ENCODE assay signal across 8 mouse cellular contexts in the genomic region with DNA sequence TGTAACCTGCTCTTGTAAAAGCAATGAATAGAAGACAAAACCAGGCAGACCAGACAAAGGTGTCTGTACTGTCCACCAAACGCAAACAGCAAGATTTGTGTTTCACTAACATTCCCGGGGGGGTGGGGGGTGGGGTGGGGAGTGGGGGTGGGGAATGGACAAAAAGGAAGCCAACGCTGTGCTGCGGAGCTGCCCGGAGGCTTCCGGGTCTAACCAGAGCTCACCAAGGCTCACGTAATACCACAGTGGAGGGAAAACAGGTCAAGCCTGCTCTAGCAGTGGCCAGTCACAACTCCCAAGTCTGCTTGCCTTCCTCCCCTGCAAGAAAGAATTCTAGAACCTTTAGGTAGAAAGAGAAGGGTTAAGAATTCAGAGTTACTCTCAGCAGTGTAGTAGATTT. TPM values are rescaled to one million over a fixed set of nuclear protein-coding genes. Genes with fewer than 3 reads are reported as not detected.
A peak's percentile ranks its signal among the peaks of the same experiment; 100 is the strongest.
DNase-seq lines count a peak whose midpoint lies in the region; ATAC-seq lines count a peak whose summit lies in the region.

No protein-coding gene starts in this region.

- peak overlapping the region; percentile 95; the same call in 1 of the 2 replicates for H3K27ac ChIP-seq in kidney, embryonic 14.5 days (ENCODE audit: low read depth, low read length)
- H3K27ac ChIP-seq in forebrain, embryonic 15.5 days (replicated peaks), result no peak overlapping the region; the same call in 1 of the 2 replicates
- H3K27ac ChIP-seq in limb, embryonic 12.5 days, result peak overlapping the region; percentile 99
- H3K27ac ChIP-seq in neural tube, embryonic 11.5 days (ENCODE audit: low read depth, low read length), result peak overlapping the region; percentile 93

- DNase-seq in kidney, adult 9 months, result no peak
- no peak for DNase-seq in neural tube, embryonic 11.5 days (ENCODE audit: low spot score)
- DNase-seq in right cerebral cortex, postnatal 36 days (ENCODE audit: low spot score in 2 of 2), result no peak
- DNase-seq in yolk sac, embryonic 10.5 days (ENCODE audit: low spot score), result no peak
- no peak for DNase-seq in left cerebral cortex, postnatal 4 days

- 64% methylated on average over 7 of the region's 7 CpGs for WGBS in kidney, embryonic 14.5 days
- 68% methylated on average over 7 of the region's 7 CpGs for WGBS in forebrain, embryonic 15.5 days
- 76% methylated on average over 7 of the region's 7 CpGs for WGBS in limb, embryonic 12.5 days
- 38% methylated on average over 7 of the region's 7 CpGs for WGBS in neural tube, embryonic 11.5 days

- no peaks in the 10 kb centered on the region for H3K36me3 ChIP-seq in kidney, embryonic 14.5 days (ENCODE audit: control insufficient read depth, insufficient read depth, low read length)
- no peaks in the 10 kb centered on the region for H3K36me3 ChIP-seq in forebrain, embryonic 15.5 days
- no peaks in the 10 kb centered on the region for H3K36me3 ChIP-seq in limb, embryonic 12.5 days
- H3K36me3 ChIP-seq in neural tube, embryonic 11.5 days (ENCODE audit: control insufficient read depth, insufficient read depth, low read length), result no peaks in the 10 kb centered on the region

- H3K27me3 ChIP-seq in kidney, embryonic 14.5 days (ENCODE audit: control insufficient read depth, insufficient read depth, low read length), result no peaks in the 10 kb centered on the region
- no peaks in the 10 kb centered on the region for H3K27me3 ChIP-seq in forebrain, embryonic 15.5 days
- no peaks in the 10 kb centered on the region for H3K27me3 ChIP-seq in limb, embryonic 12.5 days
- no peaks in the 10 kb centered on the region for H3K27me3 ChIP-seq in neural tube, embryonic 11.5 days (ENCODE audit: control insufficient read depth, insufficient read depth, low read length)

- ATAC-seq in kidney, embryonic 14.5 days (ENCODE audit: low FRiP score, low TSS enrichment), result no peak
- ATAC-seq in forebrain, embryonic 15.5 days (replicated peaks), result no peak
- ATAC-seq in limb, embryonic 12.5 days (ENCODE audit: insufficient number of reproducible peaks, insufficient read depth, low FRiP score, low TSS enrichment, low read depth), result no peak
- ATAC-seq in neural tube, embryonic 11.5 days (ENCODE audit: insufficient read depth, low FRiP score, low TSS enrichment), result no peak

- no peak overlapping the region; the same call in 1 of the 2 replicates for H3K4me3 ChIP-seq in kidney, embryonic 14.5 days (ENCODE audit: low read length)
- no peak overlapping the region for H3K4me3 ChIP-seq in forebrain, embryonic 15.5 days
- no peak overlapping the region; the same call in 1 of the 2 replicates for H3K4me3 ChIP-seq in limb, embryonic 12.5 days (replicated peaks)
- no peak overlapping the region; the same call in 1 of the 2 replicates for H3K4me3 ChIP-seq in neural tube, embryonic 11.5 days (ENCODE audit: low read depth, low read length)

- H3K4me1 ChIP-seq in kidney, embryonic 14.5 days (ENCODE audit: control insufficient read depth, insufficient read depth, low read length), result peaks cover 14% of the 10 kb centered on the region
- peaks cover 25% of the 10 kb centered on the region for H3K4me1 ChIP-seq in forebrain, embryonic 15.5 days
- H3K4me1 ChIP-seq in limb, embryonic 12.5 days (replicated peaks), result peaks cover 28% of the 10 kb centered on the region
- peaks cover 15% of the 10 kb centered on the region for H3K4me1 ChIP-seq in neural tube, embryonic 11.5 days (ENCODE audit: control insufficient read depth, insufficient read depth, low read length)

- no peaks in the 10 kb centered on the region for H3K9me3 ChIP-seq in kidney, embryonic 14.5 days (ENCODE audit: control insufficient read depth, low read length)
- H3K9me3 ChIP-seq in forebrain, embryonic 15.5 days, result no peaks in the 10 kb centered on the region
- H3K9me3 ChIP-seq in limb, embryonic 12.5 days, result no peaks in the 10 kb centered on the region
- H3K9me3 ChIP-seq in neural tube, embryonic 11.5 days (ENCODE audit: control insufficient read depth, low read length), result no peaks in the 10 kb centered on the region

- intact Hi-C loops in left cerebral cortex, postnatal 4 days (cut with DNase I), result no loop called here

- H3K9ac ChIP-seq in kidney, embryonic 14.5 days (ENCODE audit: low read depth, low read length), result no peak overlapping the region
- no peak overlapping the region for H3K9ac ChIP-seq in forebrain, embryonic 15.5 days (replicated peaks)
- H3K9ac ChIP-seq in limb, embryonic 12.5 days (replicated peaks), result no peak overlapping the region
- H3K9ac ChIP-seq in neural tube, embryonic 11.5 days (ENCODE audit: low read length), result peak overlapping the region; percentile 79; the same call in 1 of the 2 replicates

- peak overlapping the region; percentile 76 for H3K4me2 ChIP-seq in kidney, embryonic 14.5 days (replicated peaks; ENCODE audit: low read depth, low read length)
- peak overlapping the region; percentile 97; the same call in 1 of the 2 replicates for H3K4me2 ChIP-seq in forebrain, embryonic 15.5 days (replicated peaks)
- peak overlapping the region; percentile 91 for H3K4me2 ChIP-seq in limb, embryonic 12.5 days
- peak overlapping the region; percentile 93 for H3K4me2 ChIP-seq in neural tube, embryonic 11.5 days (ENCODE audit: low read depth)

RNA-seq across cellular contexts. Expression of a gene that starts 30.9 kb away (rescaled TPM):
- 2,303 and 2,603 TPM in 2 replicates for polyA plus RNA-seq in kidney, embryonic 14.5 days (2014; fragmentation: Nextera tagmentation; extraction: Ambion mirVana)
- 3,835 and 3,917 TPM in 2 replicates for polyA plus RNA-seq in forebrain, embryonic 15.5 days (2015; fragmentation: Nextera tagmentation; extraction: Ambion mirVana)
- 2,805 and 2,814 TPM in 2 replicates for polyA plus RNA-seq in limb, embryonic 12.5 days (2016; fragmentation: Nextera tagmentation; extraction: Ambion mirVana)
- polyA plus RNA-seq in neural tube, embryonic 11.5 days (2014; fragmentation: Nextera tagmentation; extraction: Ambion mirVana), result 3,675 and 3,804 TPM in 2 replicates
- 1,000 to 10,000 TPM; 3,514 to 3,537 TPM for total RNA-seq in left cerebral cortex, postnatal 4 days (2021)

RNA-seq across cellular contexts. Expression of a gene that starts 43.9 kb away (rescaled TPM):
- polyA plus RNA-seq in kidney, embryonic 14.5 days (2014; fragmentation: Nextera tagmentation; extraction: Ambion mirVana), result 0.62 and 1.6 TPM in 2 replicates
- polyA plus RNA-seq in forebrain, embryonic 15.5 days (2015; fragmentation: Nextera tagmentation; extraction: Ambion mirVana), result 0.97 and 1.3 TPM in 2 replicates
- 0.64 TPM in 2 replicates for polyA plus RNA-seq in limb, embryonic 12.5 days (2016; fragmentation: Nextera tagmentation; extraction: Ambion mirVana)
- polyA plus RNA-seq in neural tube, embryonic 11.5 days (2014; fragmentation: Nextera tagmentation; extraction: Ambion mirVana), result 0.42 and 0.81 TPM in 2 replicates
- under 1 TPM; 0.42 to 0.44 TPM for total RNA-seq in left cerebral cortex, postnatal 4 days (2021)
